Mouse (Mus musculus) CH12.LX (cell line): ENCODE data around the gene Insig2. TPM values are rescaled to one million over a fixed set of nuclear protein-coding genes. Genes with fewer than 3 reads are reported as not detected.

Experiments
- DNase-seq: peaks from one replicate; pipeline ENCODE4 v3.0.0-alpha.2; 2013; ENCODE audit errors: extremely low read depth
- H3K27ac ChIP-seq: 2 replicates; pipeline ENCODE4 v1.5.1; 2012; ENCODE audit warnings: low read depth, mild to moderate bottlenecking, control low read depth, moderate library complexity; ENCODE audit not compliant: insufficient read depth
- H3K27me3 ChIP-seq: replicated peaks from 2 replicates; pipeline ENCODE3; 2012; ENCODE audit warnings: inconsistent platforms
- H3K36me3 ChIP-seq, 2 experiments: replicated peaks in 1 of 2; 2 replicates each; pipeline versions ENCODE3 to v1.6.1; 2012; ENCODE audit warnings: inconsistent platforms in 1 of 2, low read length in 1 of 2, mild to moderate bottlenecking in 1 of 2, mixed read lengths in 1 of 2, moderate library complexity in 1 of 2; ENCODE audit not compliant: control insufficient read depth in 1 of 2, insufficient read depth in 1 of 2
- H3K4me1 ChIP-seq, 2 experiments: 2 replicates each; pipeline ENCODE4 v1.6.1; 2012; ENCODE audit warnings: inconsistent platforms in 1 of 2, moderate library complexity in 1 of 2; ENCODE audit not compliant: insufficient read depth in 2 of 2, control insufficient read depth in 1 of 2
- H3K4me2 ChIP-seq: 2 replicates; pipeline ENCODE4 v1.6.1; 2012; ENCODE audit warnings: low read depth, mild to moderate bottlenecking, control low read depth; ENCODE audit not compliant: poor library complexity, insufficient read depth, severe bottlenecking
- H3K4me3 ChIP-seq, 3 experiments: fragments of 150-350 bp in 1 of 3; sonication (generic) in 1 of 3; replicated peaks in 1 of 3; 2 replicates each; pipeline versions ENCODE3 to v1.5.1; 2011 to 2012; ENCODE audit warnings: low read depth in 2 of 3, low read length in 2 of 3, mild to moderate bottlenecking in 2 of 3, moderate library complexity in 2 of 3, control low read depth in 1 of 3, improper control_type of control experiment in 1 of 3, inconsistent platforms in 1 of 3, mixed read lengths in 1 of 3; ENCODE audit not compliant: poor library complexity in 1 of 3
- H3K79me2 ChIP-seq: replicated peaks from 2 replicates; pipeline ENCODE4 v1.6.1; 2012; ENCODE audit warnings: mild to moderate bottlenecking, moderate library complexity; ENCODE audit not compliant: control insufficient read depth, poor library complexity, insufficient read depth, severe bottlenecking; ENCODE audit errors: extremely low read depth
- H3K9ac ChIP-seq: 2 replicates; pipeline ENCODE4 v1.6.1; 2012; ENCODE audit warnings: low read depth, mild to moderate bottlenecking, control low read depth, moderate library complexity; ENCODE audit not compliant: insufficient read depth
- H3K9me3 ChIP-seq: replicated peaks from 2 replicates; pipeline ENCODE3; 2012; ENCODE audit warnings: low read length, inconsistent platforms, mixed read lengths
- BHLHE40 ChIP-seq: IDR thresholded peaks from 2 replicates; pipeline ENCODE4 v1.6.1; 2011; ENCODE audit warnings: mild to moderate bottlenecking, low read depth, low read length, improper control_type of control experiment
- ETS1 ChIP-seq: conservative IDR thresholded peaks from 2 replicates; pipeline ENCODE4 v1.6.1; 2012; ENCODE audit warnings: low read depth, mild to moderate bottlenecking, inconsistent platforms, low read length, improper control_type of control experiment, moderate library complexity
- GABPA ChIP-seq: IDR thresholded peaks from 2 replicates; pipeline ENCODE4 v1.6.1; 2012; ENCODE audit warnings: low read depth, low read length, improper control_type of control experiment, inconsistent platforms; ENCODE audit not compliant: insufficient replicate concordance
- HCFC1 ChIP-seq: IDR thresholded peaks from 2 replicates; pipeline ENCODE4 v1.6.1; 2012; ENCODE audit warnings: low read depth, mild to moderate bottlenecking, inconsistent platforms, low read length, improper control_type of control experiment
- IRF4 ChIP-seq: IDR thresholded peaks from 2 replicates; pipeline ENCODE4 v1.6.1; 2014; ENCODE audit warnings: low read depth, mild to moderate bottlenecking, inconsistent platforms, low read length, improper control_type of control experiment
- MAX ChIP-seq: IDR thresholded peaks from 2 replicates; pipeline ENCODE4 v1.6.1; 2011; ENCODE audit warnings: low read length, improper control_type of control experiment
- MEF2A ChIP-seq: IDR thresholded peaks from 2 replicates; pipeline ENCODE4 v1.6.1; 2014; ENCODE audit warnings: low read depth, mild to moderate bottlenecking, inconsistent platforms, low read length, improper control_type of control experiment, borderline replicate concordance
- POLR2AphosphoS2 ChIP-seq: IDR thresholded peaks from 2 replicates; pipeline ENCODE4 v1.6.1; 2011; ENCODE audit warnings: low read depth, low read length, improper control_type of control experiment
- RCOR1 ChIP-seq: conservative IDR thresholded peaks from 2 replicates; pipeline ENCODE4 v1.6.1; 2012; ENCODE audit warnings: low read depth, mild to moderate bottlenecking, inconsistent platforms, low read length, improper control_type of control experiment
- SIN3A ChIP-seq: IDR thresholded peaks from 2 replicates; pipeline ENCODE4 v1.6.1; 2012; ENCODE audit warnings: low read length, improper control_type of control experiment, inconsistent platforms
- USF1 ChIP-seq: IDR thresholded peaks from 2 replicates; pipeline ENCODE4 v1.6.1; 2014; ENCODE audit warnings: low read depth, mild to moderate bottlenecking, inconsistent platforms, low read length, improper control_type of control experiment
- USF2 ChIP-seq: conservative IDR thresholded peaks from 2 replicates; pipeline ENCODE4 v1.6.1; 2011; ENCODE audit warnings: low read depth, low read length, improper control_type of control experiment
- ZMIZ1 ChIP-seq: IDR thresholded peaks from 2 replicates; pipeline ENCODE4 v1.6.1; 2012; ENCODE audit warnings: low read depth, mild to moderate bottlenecking, inconsistent platforms, low read length, improper control_type of control experiment
- dilution Hi-C: fragments of 300-500 bp; cut with MboI; formaldehyde crosslinking; loops from 2 replicates; pipeline ENCODE4 v1.14.3; 2020; ENCODE audit warnings: low sequenced_read_pairs; ENCODE audit not compliant: extremely low pct_unique_long_range_greater_than_20kb, extremely low pct_ligation_motif_present
- in situ Hi-C: fragments of 300-500 bp; cut with MboI; formaldehyde crosslinking; loops from 3 replicates; pipeline ENCODE4 v1.14.3; 2019; ENCODE audit warnings: low sequenced_read_pairs, low pct_ligation_motif_present, low pct_unique_long_range_greater_than_20kb, mixed read lengths
- polyA plus RNA-seq: library from polyadenylated mRNA; unstranded; fragments of >175 nt; gene quantifications from 2 replicates; pipeline ENCODE4 v1.2.1, GENCODE M21; 2012; ENCODE audit warnings: low read depth; ENCODE audit not compliant: insufficient read length
- total RNA-seq, 2 experiments: library from RNA; depleted of rRNA; stranded (reverse); fragments of 300-350 nt in 1 of 2; fragments of >200 nt in 1 of 2; gene quantifications; 2 replicates each; pipeline ENCODE4 v1.2.3; 2012 to 2014

Gene Insig2
- total and polyA plus RNA-seq, 3 experiments = 20.1 to 37.7 (median 21.2) TPM

DNA sequence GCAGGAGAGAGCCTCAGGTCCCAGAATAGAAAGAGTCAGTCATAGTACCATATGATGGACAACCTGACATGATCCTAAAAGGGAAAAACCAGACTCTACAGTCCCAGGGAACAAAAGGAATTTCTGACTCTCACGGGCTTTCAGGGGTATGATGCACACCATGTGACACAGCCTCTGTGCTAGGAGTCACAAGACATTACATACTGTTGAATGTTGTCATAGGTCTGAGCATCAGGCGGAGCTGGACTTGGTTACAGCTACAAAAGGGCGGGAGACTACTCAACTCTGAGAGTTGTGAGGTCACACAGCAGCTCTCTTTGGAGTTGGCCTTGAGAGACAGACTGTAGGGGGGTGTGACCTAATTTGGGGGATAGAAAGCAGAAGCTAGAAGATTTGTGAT lies 47.6 kb upstream of the Insig2 start:
- Histone ChIP-seq H3K27ac (no peak overlapping the region), H3K4me2 (no peak overlapping the region), H3K79me2 (no peaks in the 10 kb centered on the region), H3K4me1 (peaks cover 3 to 16% of the 10 kb centered on the region in 2 experiments; a peak in 3 of 4 replicates), H3K4me3 (no peak overlapping the region)
- dilution Hi-C loops = no loop called here
- TF ChIP-seq IRF4 = no peak
- no peak for TF ChIP-seq GABPA
- no peak for TF ChIP-seq ZMIZ1
- TF ChIP-seq, all 38 proteins: peak for 0
- H3K9ac ChIP-seq = no peak overlapping the region
- H3K27me3 ChIP-seq = no peaks in the 10 kb centered on the region
- in situ Hi-C loops = no loop called here
- H3K9me3 ChIP-seq = peaks cover 4% of the 10 kb centered on the region
- H3K36me3 ChIP-seq = no peaks in the 10 kb centered on the region
- DNase-seq = no peak

DNA sequence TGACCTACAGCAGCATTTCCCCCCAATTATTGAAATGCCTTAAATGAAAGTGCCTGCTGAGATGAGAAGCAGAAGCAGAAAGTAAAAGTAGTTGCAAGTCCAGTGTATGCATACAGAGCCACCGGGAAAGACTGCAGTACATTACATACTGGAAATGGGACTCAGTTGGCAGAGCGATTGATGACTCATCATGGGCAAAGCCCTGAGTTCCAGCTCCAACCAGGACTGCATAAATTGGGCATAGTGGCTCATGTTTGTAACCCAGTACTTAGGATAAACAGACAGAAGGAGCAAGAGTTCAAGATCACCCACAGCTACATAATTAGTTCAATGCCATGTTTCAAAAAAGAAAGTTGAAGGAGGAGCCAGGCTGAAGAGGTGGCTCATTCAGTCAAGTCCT lies 45.5 kb upstream of the Insig2 start:
- no peak overlapping the region for H3K27ac ChIP-seq
- in situ Hi-C loops = no loop called here
- no peak overlapping the region for H3K4me3 ChIP-seq
- dilution Hi-C loops = no loop called here
- TF ChIP-seq RCOR1 = no peak
- no peak for TF ChIP-seq SIN3A
- no peak for TF ChIP-seq GABPA
- TF ChIP-seq HCFC1 = no peak
- no peak for TF ChIP-seq ETS1
- no peak for TF ChIP-seq MAX
- no peak for TF ChIP-seq USF2
- TF ChIP-seq USF1 = no peak
- TF ChIP-seq POLR2AphosphoS2 = no peak
- TF ChIP-seq BHLHE40 = no peak
- no peak for DNase-seq
- peaks cover 4% of the 10 kb centered on the region for H3K9me3 ChIP-seq
- H3K79me2 ChIP-seq = no peaks in the 10 kb centered on the region
- H3K9ac ChIP-seq = no peak overlapping the region
- no peak overlapping the region for H3K4me2 ChIP-seq
- H3K27me3 ChIP-seq = no peaks in the 10 kb centered on the region
- H3K36me3 ChIP-seq = no peaks in the 10 kb centered on the region
- H3K4me1 ChIP-seq = peaks cover 3 to 16% of the 10 kb centered on the region in 2 experiments; a peak in 3 of 4 replicates

DNA sequence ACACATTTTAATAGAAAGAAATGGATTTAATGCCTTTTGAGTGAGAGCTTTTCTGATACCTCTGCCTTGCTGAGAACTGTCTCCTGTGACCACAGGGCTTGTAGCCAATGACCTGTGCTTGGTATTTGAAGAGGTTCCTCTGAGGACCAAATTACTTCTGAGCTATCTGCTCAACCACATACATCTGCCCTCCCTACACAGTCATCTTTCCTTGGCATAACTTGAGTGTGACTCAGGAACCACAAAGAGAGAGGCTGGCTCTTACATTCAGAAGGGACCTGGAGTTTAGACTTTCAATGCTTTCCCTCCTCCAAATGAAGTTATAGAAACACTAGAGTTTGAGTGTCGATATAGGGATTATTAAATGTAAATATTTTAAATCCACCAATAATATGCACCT lies 45.0 kb upstream of the Insig2 start:
- in situ Hi-C loops (no loop called here), dilution Hi-C loops (no loop called here)
- no peak overlapping the region for H3K4me3 ChIP-seq
- no peak overlapping the region for H3K4me2 ChIP-seq
- H3K27me3 ChIP-seq = no peaks in the 10 kb centered on the region
- H3K27ac ChIP-seq = no peak overlapping the region
- H3K9me3 ChIP-seq = peaks cover 4% of the 10 kb centered on the region
- no peaks in the 10 kb centered on the region for H3K36me3 ChIP-seq
- H3K4me1 ChIP-seq = peaks cover 3 to 16% of the 10 kb centered on the region in 2 experiments; a peak in 3 of 4 replicates
- TF ChIP-seq ZMIZ1 (no peak), BHLHE40 (no peak), MEF2A (no peak)
- H3K9ac ChIP-seq = no peak overlapping the region
- no peaks in the 10 kb centered on the region for H3K79me2 ChIP-seq
- no peak for DNase-seq
